Mouse (Mus musculus): Measurements from ENCODE around the gene Cxcl17. TPM values are rescaled to one million over a fixed set of nuclear protein-coding genes. Genes with fewer than 3 reads are reported as not detected.

Cxcl17 gene
- polyA plus RNA-seq, 1 experiment from 2014 or later, result 0.15 TPM

Other genes starting within 250 kb of the Cxcl17 start
- gene Pou2f2, start 233.2 kb downstream of the Cxcl17 start, polyA plus RNA-seq (2015; fragmentation: Nextera tagmentation; extraction: Ambion mirVana), result 0.99 and 1.7 TPM in 2 replicates
- gene Dedd2, start 192.3 kb downstream of the Cxcl17 start, polyA plus RNA-seq (2015; fragmentation: Nextera tagmentation; extraction: Ambion mirVana), result 29.2 and 31.9 TPM in 2 replicates
- 1.6 and 1.9 TPM in 2 replicates for gene Zfp526, start 191.5 kb downstream of the Cxcl17 start, polyA plus RNA-seq (2015; fragmentation: Nextera tagmentation; extraction: Ambion mirVana)
- 4.0 and 5.3 TPM in 2 replicates for gene Gsk3a, start 175.0 kb downstream of the Cxcl17 start, polyA plus RNA-seq (2015; fragmentation: Nextera tagmentation; extraction: Ambion mirVana)
- 3.4 and 3.6 TPM in 2 replicates for gene Erf, start 162.1 kb downstream of the Cxcl17 start, polyA plus RNA-seq (2015; fragmentation: Nextera tagmentation; extraction: Ambion mirVana)
- gene Cic, start 145.2 kb downstream of the Cxcl17 start, polyA plus RNA-seq (2015; fragmentation: Nextera tagmentation; extraction: Ambion mirVana), result 9.5 and 10.8 TPM in 2 replicates
- 25.6 and 26.2 TPM in 2 replicates for gene Pafah1b3, start 114.9 kb downstream of the Cxcl17 start, polyA plus RNA-seq (2015; fragmentation: Nextera tagmentation; extraction: Ambion mirVana)
- gene Prr19, start 111.5 kb downstream of the Cxcl17 start, polyA plus RNA-seq (2015; fragmentation: Nextera tagmentation; extraction: Ambion mirVana), result 0.09 TPM in 1 of 2 replicates, not detected in the other
- 0.07 TPM in 1 of 2 replicates, not detected in the other for gene Tmem145, start 106.8 kb downstream of the Cxcl17 start, polyA plus RNA-seq (2015; fragmentation: Nextera tagmentation; extraction: Ambion mirVana)
- 0.78 and 0.90 TPM in 2 replicates for gene Megf8, start 95.7 kb downstream of the Cxcl17 start, polyA plus RNA-seq (2015; fragmentation: Nextera tagmentation; extraction: Ambion mirVana)
- gene Cnfn, start 43.2 kb downstream of the Cxcl17 start, polyA plus RNA-seq (2015; fragmentation: Nextera tagmentation; extraction: Ambion mirVana), result not detected in 2 replicates
- 3.4 and 3.8 TPM in 2 replicates for gene Lipe, start 14.2 kb downstream of the Cxcl17 start, polyA plus RNA-seq (2015; fragmentation: Nextera tagmentation; extraction: Ambion mirVana)
- 15.0 and 19.6 TPM in 2 replicates for gene Ceacam1, start 64.7 kb upstream of the Cxcl17 start, polyA plus RNA-seq (2015; fragmentation: Nextera tagmentation; extraction: Ambion mirVana)
- not detected in 2 replicates for gene Ceacam2, start 127.0 kb upstream of the Cxcl17 start, polyA plus RNA-seq (2015; fragmentation: Nextera tagmentation; extraction: Ambion mirVana)
- gene Erich4, start 203.0 kb upstream of the Cxcl17 start, polyA plus RNA-seq (2015; fragmentation: Nextera tagmentation; extraction: Ambion mirVana), result 0.63 and 0.65 TPM in 2 replicates
- 8.1 and 8.9 TPM in 2 replicates for gene Dmac2, start 206.5 kb upstream of the Cxcl17 start, polyA plus RNA-seq (2015; fragmentation: Nextera tagmentation; extraction: Ambion mirVana)
- 2.9 and 3.1 TPM in 2 replicates for gene B3gnt8, start 213.8 kb upstream of the Cxcl17 start, polyA plus RNA-seq (2015; fragmentation: Nextera tagmentation; extraction: Ambion mirVana)
- gene Bckdha, start 246.1 kb upstream of the Cxcl17 start, polyA plus RNA-seq (2015; fragmentation: Nextera tagmentation; extraction: Ambion mirVana), result 36.7 and 43.1 TPM in 2 replicates
- gene Exosc5, start 246.3 kb upstream of the Cxcl17 start, polyA plus RNA-seq (2015; fragmentation: Nextera tagmentation; extraction: Ambion mirVana), result 39.1 and 40.7 TPM in 2 replicates